Mouse (Mus musculus) heart, adult 2 months (tissue): ENCODE measurements around the gene Tas2r120. TPM values are rescaled to one million over a fixed set of nuclear protein-coding genes. Genes with fewer than 3 reads are reported as not detected.
"Not testable (repeated sequence)": the region's sequence is repeated elsewhere in the genome, so short reads cannot be mapped to it uniquely, and the experiment has no call there.

Experiments used
- DNase-seq, 2 experiments: peaks; one replicate each; pipeline ENCODE4 v3.0.0; 2021
- H3K27ac ChIP-seq: fragments of 200-600 bp; 2 replicates; pipeline ENCODE4 v1.8.1; 2022
- H3K27me3 ChIP-seq: fragments of 200-500 bp; 2 replicates; pipeline ENCODE4 v1.6.1; 2012; ENCODE audit warnings: mild to moderate bottlenecking, low read length, inconsistent platforms, mixed read lengths; ENCODE audit not compliant: control insufficient read depth, insufficient read depth
- H3K36me3 ChIP-seq: fragments of 200-500 bp; 2 replicates; pipeline ENCODE4 v1.6.1; 2012; ENCODE audit warnings: low read length, inconsistent platforms; ENCODE audit not compliant: control insufficient read depth, insufficient read depth
- H3K4me1 ChIP-seq: fragments of 200-500 bp; 2 replicates; pipeline ENCODE4 v1.6.1; 2011; ENCODE audit warnings: low read length; ENCODE audit not compliant: control insufficient read depth, insufficient read depth
- H3K4me3 ChIP-seq: fragments of 200-600 bp; 2 replicates; pipeline ENCODE4 v1.8.1; 2022
- H3K79me2 ChIP-seq: fragments of 200-500 bp; replicated peaks from 2 replicates; pipeline ENCODE4 v1.6.1; 2012; ENCODE audit warnings: mild to moderate bottlenecking, inconsistent platforms, low read length, moderate library complexity, mixed read lengths; ENCODE audit not compliant: control insufficient read depth, insufficient read depth
- H3K9ac ChIP-seq: fragments of 200-500 bp; 2 replicates; pipeline ENCODE4 v1.6.1; 2012; ENCODE audit warnings: low read depth, mild to moderate bottlenecking, control low read depth, inconsistent platforms, low read length, mixed read lengths
- CTCF ChIP-seq: fragments of 200-600 bp; IDR thresholded peaks from 2 replicates; pipeline ENCODE4 v1.8.1; 2022; ENCODE audit warnings: antibody characterized with exemption, mild to moderate bottlenecking, moderate library complexity
- EP300 ChIP-seq: fragments of 200-500 bp; IDR thresholded peaks from 2 replicates; pipeline ENCODE4 v1.6.1; 2011; ENCODE audit warnings: low read depth, low read length, control low read depth; ENCODE audit not compliant: insufficient read depth
- POLR2A ChIP-seq: fragments of 200-500 bp; IDR thresholded peaks from 2 replicates; pipeline ENCODE4 v1.6.1; 2011; ENCODE audit warnings: mild to moderate bottlenecking, low read depth, low read length, control low read depth; ENCODE audit not compliant: insufficient read depth
- WGBS: fragments of 180-500 bp; shearing (Covaris S2); methylation state at CpG from one replicate; pipeline ENCODE4 v1.1.7; 2018; 5-methylcytosine and 5-hydroxymethylcytosine counted together
- intact Hi-C: fragments of 180-260 bp; cut with DNase I; formaldehyde crosslinking; loops from one replicate; pipeline ENCODE4 v1.15.1; 2025
- long read RNA-seq: library from polyadenylated mRNA; stranded (forward); transcript quantifications from one replicate; pipeline ENCODE4 v2.0.0, GENCODE M21; 2021
- polyA plus RNA-seq: library from polyadenylated mRNA; depleted of rRNA; stranded (reverse); fragments of >200 nt; gene quantifications from 2 replicates; pipeline ENCODE4 v1.2.3, GENCODE M21; 2012; rRNA removed
- total RNA-seq, 2 experiments: library from RNA; stranded (reverse); gene quantifications; 2 replicates each; pipeline ENCODE4 v1.2.3; 2021

The Tas2r120 gene
- total RNA-seq, result not detected
- not detected in 2 replicates for polyA plus RNA-seq
- long read RNA-seq, result 0 reads

- Histone ChIP-seq H3K4me1 (no peaks in the 10 kb centered on the region), H3K36me3 (no peaks in the 10 kb centered on the region)
- intact Hi-C loops, result no loop called here
Measured at GRCm38 (mm10) chr6:132656653-132657052, at the start of gene Tas2r120. Gene Tas2r120, plus strand, starts transcription at chr6:132656953.

GRCm38 (mm10) chr6:132649399-132649798, 7.4 kb upstream of the Tas2r120 start:
- DNase-seq, result no peak

More at GRCm38 (mm10) chr6:132656653-132657052, at the start of gene Tas2r120:
- DNase-seq, result no peak
- Histone ChIP-seq H3K27me3 (no peaks in the 10 kb centered on the region), H3K9ac (no peak within 1 kb of the TSS), H3K27ac (no peak within 1 kb of the TSS), H3K79me2 (no peaks in the 10 kb centered on the region), H3K4me3 (no peak within 1 kb of the TSS)
- TF ChIP-seq CTCF (no peak), POLR2A (no peak), EP300 (no peak)

GRCm38 (mm10) chr6:132651426-132651825, 5.3 kb upstream of the Tas2r120 start, which contains the start of gene A630073D07Rik:
Gene A630073D07Rik, minus strand, starts transcription at chr6:132651526.
- Histone ChIP-seq H3K36me3 (no peaks in the 10 kb centered on the region), H3K4me3 (no peak within 1 kb of the TSS), H3K27ac (no peak within 1 kb of the TSS), H3K9ac (no peak within 1 kb of the TSS), H3K79me2 (no peaks in the 10 kb centered on the region), H3K27me3 (no peaks in the 10 kb centered on the region), H3K4me1 (no peaks in the 10 kb centered on the region)
- WGBS, result 83% methylated on average over 1 of the region's 1 CpGs
- intact Hi-C loops, result no loop called here
- TF ChIP-seq CTCF, result no peak
- TF ChIP-seq EP300, result no peak
- no peak for TF ChIP-seq POLR2A
- no peak for DNase-seq

More at GRCm38 (mm10) chr6:132649399-132649798, 7.4 kb upstream of the Tas2r120 start:
- H3K9ac ChIP-seq, result no peak overlapping the region
- TF ChIP-seq CTCF, result peak; percentile 67
- TF ChIP-seq POLR2A, result no peak
- TF ChIP-seq EP300, result no peak
- intact Hi-C loops, result loop anchor here (5.0 kb wide), 1 partner anchor 558 kb away; no protein-coding TSS in a partner anchor
- H3K4me3 ChIP-seq, result no peak overlapping the region
- H3K79me2 ChIP-seq, result no peaks in the 10 kb centered on the region
- no peaks in the 10 kb centered on the region for H3K27me3 ChIP-seq
- H3K4me1 ChIP-seq, result no peaks in the 10 kb centered on the region
- H3K36me3 ChIP-seq, result no peaks in the 10 kb centered on the region
- H3K27ac ChIP-seq, result no peak overlapping the region

GRCm38 (mm10) chr6:132691596-132691995, 34.8 kb downstream of the Tas2r120 start:
- H3K79me2 ChIP-seq, H3K4me1 ChIP-seq, H3K9ac ChIP-seq, intact Hi-C loops, H3K27me3 ChIP-seq, H3K27ac ChIP-seq, H3K36me3 ChIP-seq, DNase-seq, H3K4me3 ChIP-seq: not testable (repeated sequence)
- WGBS, result 63% methylated on average over 7 of the region's 7 CpGs

GRCm38 (mm10) chr6:132700907-132701306, 44.2 kb downstream of the Tas2r120 start, which contains the start of gene Tas2r121:
Gene Tas2r121, minus strand, starts transcription at chr6:132701007.
- no peaks in the 10 kb centered on the region for H3K4me1 ChIP-seq
- H3K27me3 ChIP-seq, result no peaks in the 10 kb centered on the region
- no peak within 1 kb of the TSS for H3K27ac ChIP-seq
- no peak for DNase-seq
- no peaks in the 10 kb centered on the region for H3K79me2 ChIP-seq
- TF ChIP-seq CTCF (no peak), POLR2A (no peak), EP300 (no peak)
- H3K9ac ChIP-seq, result no peak within 1 kb of the TSS
- intact Hi-C loops, result no loop called here
- H3K36me3 ChIP-seq, result no peaks in the 10 kb centered on the region
- H3K4me3 ChIP-seq, result no peak within 1 kb of the TSS
- 54% methylated on average over 1 of the region's 1 CpGs for WGBS

Other genes starting within 250 kb of the Tas2r120 start
- gene Prh1, start 87.1 kb upstream of the Tas2r120 start, total RNA-seq, result not detected
- gene Prh1, start 87.1 kb upstream of the Tas2r120 start, polyA plus RNA-seq, result not detected in 2 replicates
- gene Prp2, start 61.0 kb upstream of the Tas2r120 start, total RNA-seq, result not detected
- not detected in 2 replicates for gene Prp2, start 61.0 kb upstream of the Tas2r120 start, polyA plus RNA-seq
- not detected for gene A630073D07Rik, start 5.4 kb upstream of the Tas2r120 start, total RNA-seq
- gene A630073D07Rik, start 5.4 kb upstream of the Tas2r120 start, polyA plus RNA-seq, result not detected in 2 replicates
- gene Tas2r121, start 44.1 kb downstream of the Tas2r120 start, total RNA-seq, result not detected
- gene Tas2r121, start 44.1 kb downstream of the Tas2r120 start, polyA plus RNA-seq, result not detected in 2 replicates
- gene Tas2r122, start 55.0 kb downstream of the Tas2r120 start, total RNA-seq, result not detected
- not detected in 2 replicates for gene Tas2r122, start 55.0 kb downstream of the Tas2r120 start, polyA plus RNA-seq
- gene Tas2r115, start 81.1 kb downstream of the Tas2r120 start, total RNA-seq, result not detected
- not detected in 2 replicates for gene Tas2r115, start 81.1 kb downstream of the Tas2r120 start, polyA plus RNA-seq
- not detected for gene Tas2r124, start 97.8 kb downstream of the Tas2r120 start, total RNA-seq
- not detected in 2 replicates for gene Tas2r124, start 97.8 kb downstream of the Tas2r120 start, polyA plus RNA-seq
- gene Tas2r102, start 105.2 kb downstream of the Tas2r120 start, total RNA-seq, result not detected
- gene Tas2r102, start 105.2 kb downstream of the Tas2r120 start, polyA plus RNA-seq, result not detected in 2 replicates
- not detected for gene Tas2r136, start 121.2 kb downstream of the Tas2r120 start, total RNA-seq
- gene Tas2r136, start 121.2 kb downstream of the Tas2r120 start, polyA plus RNA-seq, result not detected in 2 replicates
- gene Tas2r117, start 145.9 kb downstream of the Tas2r120 start, total RNA-seq, result not detected
- gene Tas2r117, start 145.9 kb downstream of the Tas2r120 start, polyA plus RNA-seq, result not detected in 2 replicates
- not detected for gene Tas2r123, start 190.2 kb downstream of the Tas2r120 start, total RNA-seq
- not detected in 2 replicates for gene Tas2r123, start 190.2 kb downstream of the Tas2r120 start, polyA plus RNA-seq
- not detected for gene Tas2r116, start 198.5 kb downstream of the Tas2r120 start, total RNA-seq
- gene Tas2r116, start 198.5 kb downstream of the Tas2r120 start, polyA plus RNA-seq, result not detected in 2 replicates
- gene Tas2r110, start 211.1 kb downstream of the Tas2r120 start, total RNA-seq, result not detected
- gene Tas2r110, start 211.1 kb downstream of the Tas2r120 start, polyA plus RNA-seq, result not detected in 2 replicates
- gene Tas2r113, start 236.1 kb downstream of the Tas2r120 start, total RNA-seq, result not detected
- gene Tas2r113, start 236.1 kb downstream of the Tas2r120 start, polyA plus RNA-seq, result not detected in 2 replicates